Mouse (Mus musculus) testis, adult 2 months (tissue): ENCODE measurements at regions not wholly inside any gene's neighbourhood (a gene's known extent, or its start where the extent isn't known, plus 50 kb on each side); places are given as distances from the start of the nearest gene placed in this dataset.

ENCODE experiments used
- H3K27ac ChIP-seq: fragments of 200-500 bp; 2 replicates; pipeline ENCODE4 v1.5.1; 2012; ENCODE audit warnings: low read depth, low read length; ENCODE audit not compliant: control insufficient read depth, insufficient read depth
- H3K27me3 ChIP-seq: fragments of 200-500 bp; 2 replicates; pipeline ENCODE4 v1.6.1; 2012; ENCODE audit warnings: mild to moderate bottlenecking, low read length, moderate library complexity; ENCODE audit not compliant: control insufficient read depth, insufficient read depth
- H3K36me3 ChIP-seq: fragments of 200-500 bp; 2 replicates; pipeline ENCODE4 v1.6.1; 2012; ENCODE audit warnings: mild to moderate bottlenecking, low read length; ENCODE audit not compliant: control insufficient read depth, insufficient read depth
- H3K4me1 ChIP-seq: fragments of 200-500 bp; 2 replicates; pipeline ENCODE4 v1.6.1; 2012; ENCODE audit warnings: low read length; ENCODE audit not compliant: control insufficient read depth, insufficient read depth
- H3K4me3 ChIP-seq: fragments of 200-500 bp; 2 replicates; pipeline ENCODE4 v1.5.1; 2012; ENCODE audit warnings: low read depth, mild to moderate bottlenecking, low read length, moderate library complexity, mixed read lengths; ENCODE audit not compliant: control insufficient read depth
- CTCF ChIP-seq: fragments of 200-500 bp; IDR thresholded peaks from 2 replicates; pipeline ENCODE4 v1.5.1; 2012; ENCODE audit warnings: low read depth, mild to moderate bottlenecking, inconsistent platforms, low read length, moderate library complexity; ENCODE audit not compliant: control insufficient read depth, insufficient read depth, insufficient replicate concordance
- POLR2A ChIP-seq: fragments of 200-500 bp; IDR thresholded peaks from 2 replicates; pipeline ENCODE4 v1.6.1; 2012; ENCODE audit warnings: low read depth, mild to moderate bottlenecking, inconsistent platforms, low read length, moderate library complexity; ENCODE audit not compliant: control insufficient read depth

DNA sequence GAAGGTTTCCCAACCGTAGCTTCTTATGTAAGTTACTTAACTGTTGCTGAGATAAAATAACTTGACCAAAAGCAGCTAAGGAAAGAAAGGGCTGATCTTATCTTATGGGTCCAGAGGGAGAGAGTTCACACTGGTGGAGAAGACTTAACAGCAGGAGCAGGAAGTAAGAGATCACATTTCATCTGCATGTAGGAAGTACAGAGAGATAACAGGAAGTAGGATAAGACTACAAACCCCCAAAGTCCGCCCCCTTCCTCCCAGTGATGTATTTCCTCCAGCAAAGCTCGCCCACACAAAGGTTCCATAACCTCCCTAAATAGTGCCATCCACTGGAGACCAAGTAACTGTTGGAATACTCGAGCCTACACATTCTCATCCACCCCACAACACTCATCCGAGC is 79.2 kb upstream of the Tbc1d5 start:
- Histone ChIP-seq H3K27ac (no peak overlapping the region), H3K4me1 (no peaks in the 10 kb centered on the region), H3K4me3 (no peak overlapping the region), H3K27me3 (no peaks in the 10 kb centered on the region), H3K36me3 (no peaks in the 10 kb centered on the region)
- no peak for TF ChIP-seq CTCF
- no peak for TF ChIP-seq POLR2A

DNA sequence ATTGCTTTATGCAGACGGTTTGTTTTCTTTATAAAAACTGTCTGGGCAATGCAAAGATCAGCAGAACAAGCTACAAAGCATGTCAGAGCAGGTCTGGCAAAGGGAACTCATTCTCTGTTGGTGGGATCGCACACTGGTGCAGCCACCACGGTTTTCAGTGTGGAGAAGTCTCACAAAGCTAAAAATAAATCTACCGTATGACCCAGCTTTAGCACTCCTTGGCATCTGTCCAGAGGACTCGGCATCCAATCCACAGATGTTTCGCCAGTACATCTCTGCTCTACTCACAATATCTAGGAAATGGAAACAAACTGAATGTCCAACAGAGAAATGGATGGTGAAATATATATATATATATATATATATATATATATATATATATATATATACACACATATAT is 69.4 kb upstream of the Tbc1d5 start:
- H3K27me3 ChIP-seq = no peaks in the 10 kb centered on the region
- no peaks in the 10 kb centered on the region for H3K36me3 ChIP-seq
- TF ChIP-seq POLR2A (no peak), CTCF (no peak)
- no peak overlapping the region for H3K27ac ChIP-seq
- no peak overlapping the region for H3K4me3 ChIP-seq
- H3K4me1 ChIP-seq = no peaks in the 10 kb centered on the region

DNA sequence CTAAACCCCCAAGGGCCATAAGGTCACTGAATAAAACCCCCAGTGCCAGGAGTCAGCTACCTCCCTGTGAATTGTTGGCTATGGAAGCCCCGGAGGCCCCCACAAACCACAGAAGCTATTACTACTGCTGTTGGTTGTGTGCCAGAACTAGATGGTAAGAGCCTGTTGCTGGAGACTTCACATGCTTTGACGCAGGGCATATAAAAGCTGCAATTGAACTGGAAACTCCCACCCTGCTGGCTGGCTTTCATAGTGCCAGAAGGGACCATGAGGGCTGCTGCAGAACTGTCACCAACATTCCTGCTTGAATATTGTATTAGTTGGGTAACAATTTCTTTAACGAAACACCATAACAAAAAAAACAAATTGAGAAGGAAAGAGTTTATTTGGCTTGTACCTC is 66.9 kb upstream of the Tbc1d5 start:
- TF ChIP-seq POLR2A (no peak), CTCF (no peak)
- H3K4me3 ChIP-seq = no peak overlapping the region
- no peaks in the 10 kb centered on the region for H3K27me3 ChIP-seq

DNA sequence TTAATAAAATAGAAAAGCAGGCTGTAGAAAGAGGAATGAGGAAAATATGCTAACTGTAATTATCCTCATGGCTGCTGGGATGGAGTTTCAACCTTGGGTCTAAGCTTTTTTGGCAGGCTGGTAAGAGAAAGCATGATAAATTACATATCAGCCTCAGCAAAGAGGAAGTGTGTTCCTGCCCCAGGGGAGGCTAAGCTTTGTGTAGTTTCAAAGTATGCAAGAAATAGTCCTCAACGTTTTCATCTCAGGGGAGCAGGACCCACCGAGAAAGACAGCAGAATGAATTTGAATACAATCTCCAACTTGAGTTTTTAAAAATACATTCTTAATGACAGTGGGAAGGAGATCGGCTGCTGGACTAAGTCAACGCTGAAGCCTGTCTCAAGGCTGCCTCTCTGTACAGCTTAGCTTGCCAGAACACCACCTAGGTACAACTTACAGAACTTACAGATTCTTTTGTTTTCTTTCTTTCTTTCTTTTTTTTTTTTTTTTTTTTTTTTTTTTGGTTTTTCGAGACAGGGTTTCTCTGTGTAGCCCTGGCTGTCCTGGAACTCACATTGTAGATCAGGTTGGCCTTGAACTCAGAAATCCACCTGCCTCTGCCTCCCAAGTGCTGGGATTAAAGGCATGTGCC is 61.3 kb upstream of the Tbc1d5 start:
- TF ChIP-seq CTCF = no peak
- no peak for TF ChIP-seq POLR2A
- Histone ChIP-seq H3K27ac (no peak overlapping the region), H3K4me1 (no peaks in the 10 kb centered on the region), H3K36me3 (no peaks in the 10 kb centered on the region), H3K27me3 (no peaks in the 10 kb centered on the region), H3K4me3 (no peak overlapping the region)

More for the DNA sequence above, 66.9 kb upstream of the Tbc1d5 start:
- no peaks in the 10 kb centered on the region for H3K4me1 ChIP-seq
- no peak overlapping the region for H3K27ac ChIP-seq
- no peaks in the 10 kb centered on the region for H3K36me3 ChIP-seq

DNA sequence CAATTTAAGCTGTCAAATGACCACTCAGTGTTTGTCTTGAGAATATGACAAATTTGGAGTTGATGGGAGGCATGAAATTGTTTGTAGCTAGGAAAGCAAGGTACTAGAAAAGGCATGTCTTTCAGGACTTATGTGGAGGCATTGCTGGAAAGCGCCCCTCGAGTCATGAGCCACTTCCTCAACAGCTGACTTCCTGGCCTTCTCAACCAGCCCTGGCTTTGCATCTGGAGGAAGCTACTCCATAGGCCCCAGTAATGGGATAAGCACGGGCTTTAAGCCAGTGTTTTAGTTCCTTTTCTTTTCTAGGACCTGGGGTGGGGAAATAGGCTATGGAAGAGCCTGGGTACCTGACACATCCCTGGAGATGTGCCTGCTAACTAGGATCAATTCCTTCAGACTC is 60.3 kb upstream of the Tbc1d5 start:
- Histone ChIP-seq H3K27ac (no peak overlapping the region), H3K27me3 (no peaks in the 10 kb centered on the region), H3K4me3 (no peak overlapping the region), H3K4me1 (no peaks in the 10 kb centered on the region), H3K36me3 (no peaks in the 10 kb centered on the region)
- TF ChIP-seq POLR2A (no peak), CTCF (no peak)
